Mouse (Mus musculus) layer of hippocampus, adult 6 months (tissue): ENCODE results near the gene Adam23. TPM values are rescaled to one million over a fixed set of nuclear protein-coding genes. Genes with fewer than 3 reads are reported as not detected.

Experiments
- long read RNA-seq, 2 experiments: library from polyadenylated mRNA; unstranded; transcript quantifications; one replicate each; pipeline ENCODE4 v2.0.0; 2019 to 2020
- polyA plus RNA-seq: library from polyadenylated mRNA; unstranded; fragments of <200 nt; fragmentation: Nextera tagmentation; gene quantifications from 2 replicates; pipeline ENCODE4 v1.2.3, GENCODE M21; 2021

Adam23 gene
- polyA plus RNA-seq: 8.5 and 10.5 TPM in 2 replicates
- long read RNA-seq, experiment 1, full-length matches to known transcripts: 4 of 32 reads
- long read RNA-seq, experiment 1, partial matches to known transcripts: 10 of 32 reads
- long read RNA-seq, experiment 1, other reads (novel, unspliced or antisense): 18 of 32 reads
- long read RNA-seq, experiment 2, full-length matches to known transcripts: 59 of 95 reads
- long read RNA-seq, experiment 2, partial matches to known transcripts: 10 of 95 reads
- long read RNA-seq, experiment 2, other reads (novel, unspliced or antisense): 26 of 95 reads

DNA sequence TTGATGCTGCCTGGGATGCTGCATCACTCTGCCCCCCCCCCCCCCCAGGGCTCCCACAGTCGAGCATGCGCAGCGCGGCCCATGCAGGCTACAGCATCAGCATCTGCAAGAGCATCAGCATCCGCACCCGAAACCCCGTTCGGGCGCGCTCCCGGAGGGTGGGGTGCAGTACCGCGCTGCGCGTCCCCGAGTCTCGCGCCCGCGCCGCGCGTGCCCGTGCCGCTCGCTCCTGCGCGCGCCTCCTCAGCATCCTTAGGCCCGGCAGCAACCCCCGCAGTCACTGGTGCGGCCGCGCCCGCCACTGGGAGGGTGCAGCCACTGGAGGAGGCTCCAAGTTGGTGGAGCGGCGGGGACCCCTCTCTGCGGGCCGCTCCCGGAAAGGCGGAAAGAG, at the start of gene Adam23:
TSS of gene Adam23 (plus strand) at position 236 of the 391 bp plus-strand sequence.

DNA sequence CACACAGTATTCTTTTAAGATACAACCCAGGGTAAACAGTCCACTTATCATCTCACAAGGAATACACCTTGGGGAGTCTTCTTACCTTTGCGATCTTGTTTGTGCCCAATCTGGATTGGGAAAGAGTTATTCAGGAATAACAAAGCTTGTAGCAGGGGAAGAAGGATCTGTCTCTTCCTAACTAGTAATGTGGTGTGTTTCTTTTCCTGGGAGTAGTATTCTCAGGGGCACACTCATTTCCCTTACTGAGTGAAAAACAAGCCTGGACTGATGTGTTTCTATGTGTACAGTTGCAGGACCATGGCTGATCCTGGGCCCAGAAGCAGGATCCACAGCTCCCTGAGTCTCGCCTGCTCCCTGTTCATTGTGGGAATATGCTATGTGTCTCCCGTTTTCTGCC, 170.0 kb downstream of the Adam23 start, which contains the start of gene Gm39653:
TSS of gene Gm39653 (plus strand) at position 301 of the 400 bp plus-strand sequence.

Other genes starting within 250 kb of the Adam23 start
- 0.49 and 1.2 TPM in 2 replicates for gene Gpr1, start 231.3 kb upstream of the Adam23 start, polyA plus RNA-seq
- gene Zdbf2, start 172.6 kb upstream of the Adam23 start, polyA plus RNA-seq: 2.2 and 2.7 TPM in 2 replicates
- not detected in 2 replicates for gene Gm39653, start 170.1 kb downstream of the Adam23 start, polyA plus RNA-seq
- gene Dytn, start 241.0 kb downstream of the Adam23 start, polyA plus RNA-seq: not detected in 2 replicates